Mouse (Mus musculus) layer of hippocampus, adult 2 months (tissue): ENCODE measurements around the gene Zfx. TPM values are rescaled to one million over a fixed set of nuclear protein-coding genes. Genes with fewer than 3 reads are reported as not detected.
A peak's percentile ranks its signal among the peaks of the same experiment; 100 is the strongest.

ENCODE experiments used
- DNase-seq, 2 experiments: peaks; one replicate each; pipeline ENCODE4 v3.0.0; 2022; ENCODE audit warnings: low spot score in 2 of 2
- H3K27ac ChIP-seq: fragments of 200-600 bp; 2 replicates; pipeline ENCODE4 v1.8.1; 2022
- H3K4me3 ChIP-seq: fragments of 200-600 bp; 2 replicates; pipeline ENCODE4 v1.8.1; 2022; ENCODE audit warnings: mild to moderate bottlenecking
- CTCF ChIP-seq: fragments of 200-600 bp; conservative IDR thresholded peaks from 2 replicates; pipeline ENCODE4 v1.8.1; 2022; ENCODE audit warnings: antibody characterized with exemption, mild to moderate bottlenecking, moderate library complexity
- total RNA-seq, 2 experiments: library from RNA; stranded (reverse); gene quantifications; 2 replicates each; pipeline ENCODE4 v1.2.3; 2021

Zfx gene
- total RNA-seq, 2 experiments from 2014 or later, result 34.2 to 38.4 TPM

- peak; percentile 68 to 82 for DNase-seq
- TF ChIP-seq CTCF, result peak; percentile 62
- peak overlapping the region; percentile 98 for H3K27ac ChIP-seq
- peak overlapping the region; percentile 66 for H3K4me3 ChIP-seq
These were observed 1.4 kb downstream of the Zfx start for GRCm38 (mm10) chrX:94121866-94122708.

- peak in 1 of 2 experiments; percentile 9 for DNase-seq
- Histone ChIP-seq H3K27ac (peak overlapping the region; percentile 98), H3K4me3 (peak overlapping the region; percentile 66)
- no peak for TF ChIP-seq CTCF
These were observed 2.2 kb downstream of the Zfx start for GRCm38 (mm10) chrX:94121161-94121856.

GRCm38 (mm10) chrX:94118350-94118749, 5.2 kb downstream of the Zfx start:
- Histone ChIP-seq H3K27ac (no peak overlapping the region), H3K4me3 (no peak overlapping the region)
- no peak for TF ChIP-seq CTCF
- DNase-seq, result no peak

- DNase-seq, result no peak
- Histone ChIP-seq H3K27ac (no peak overlapping the region), H3K4me3 (no peak overlapping the region)
- TF ChIP-seq CTCF, result no peak
These were observed 7.6 kb downstream of the Zfx start for GRCm38 (mm10) chrX:94115882-94116281.

DNA sequence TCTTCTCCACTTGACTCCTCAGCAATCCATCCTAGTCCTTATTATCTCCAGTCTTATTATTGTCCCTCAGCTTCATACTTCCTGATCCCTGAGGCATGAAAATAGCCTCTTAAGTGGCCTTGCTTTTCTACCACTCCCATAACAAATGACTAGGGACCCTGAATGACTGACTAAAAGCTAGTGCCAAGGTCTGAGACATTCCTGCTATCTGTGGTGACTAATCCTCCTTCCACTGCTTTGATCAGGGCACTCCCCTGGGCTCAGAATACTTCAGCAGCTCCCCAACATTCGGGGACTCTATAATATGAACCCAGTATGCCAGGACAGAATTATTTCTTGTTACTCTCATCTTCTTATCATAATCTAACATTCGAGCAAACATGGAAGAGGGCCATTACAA, 17.5 kb downstream of the Zfx start:
- TF ChIP-seq CTCF, result no peak
- Histone ChIP-seq H3K27ac (no peak overlapping the region), H3K4me3 (no peak overlapping the region)
- DNase-seq, result no peak

- no peak for DNase-seq
- TF ChIP-seq CTCF, result no peak
- Histone ChIP-seq H3K27ac (no peak overlapping the region), H3K4me3 (no peak overlapping the region)
These were observed 20.6 kb downstream of the Zfx start for GRCm38 (mm10) chrX:94102938-94103337.

DNA sequence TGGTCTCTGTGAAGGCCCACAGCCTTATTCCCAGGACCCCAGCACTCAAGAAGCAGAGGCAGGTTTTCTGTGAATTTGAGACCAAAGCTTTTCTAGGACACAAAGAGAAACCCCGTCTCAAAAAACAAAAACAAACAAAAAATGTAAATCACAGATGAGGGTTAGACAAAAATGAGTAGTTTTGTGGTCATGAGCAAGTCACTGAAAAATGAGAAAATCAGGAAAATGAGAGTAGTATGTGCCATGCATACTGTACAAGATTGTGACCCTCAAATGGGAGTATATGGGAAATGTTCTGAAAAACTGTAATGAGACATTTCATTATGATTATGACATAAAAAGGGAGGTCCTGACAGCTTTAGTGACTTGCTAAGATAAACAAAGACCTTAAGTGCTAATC, 22.9 kb downstream of the Zfx start:
- no peak overlapping the region for H3K27ac ChIP-seq
- DNase-seq, result no peak
- H3K4me3 ChIP-seq, result no peak overlapping the region
- TF ChIP-seq CTCF, result no peak

- no peak for TF ChIP-seq CTCF
- H3K27ac ChIP-seq, result no peak overlapping the region
- DNase-seq, result no peak
- H3K4me3 ChIP-seq, result no peak overlapping the region
These were observed 32.5 kb downstream of the Zfx start for GRCm38 (mm10) chrX:94091001-94091400.

GRCm38 (mm10) chrX:94061246-94061645, 62.3 kb downstream of the Zfx start:
- peak overlapping the region; percentile 72 for H3K27ac ChIP-seq
- H3K4me3 ChIP-seq, result peak overlapping the region; percentile 37
- DNase-seq, result peak; percentile 30 to 46
- TF ChIP-seq CTCF, result no peak

DNA sequence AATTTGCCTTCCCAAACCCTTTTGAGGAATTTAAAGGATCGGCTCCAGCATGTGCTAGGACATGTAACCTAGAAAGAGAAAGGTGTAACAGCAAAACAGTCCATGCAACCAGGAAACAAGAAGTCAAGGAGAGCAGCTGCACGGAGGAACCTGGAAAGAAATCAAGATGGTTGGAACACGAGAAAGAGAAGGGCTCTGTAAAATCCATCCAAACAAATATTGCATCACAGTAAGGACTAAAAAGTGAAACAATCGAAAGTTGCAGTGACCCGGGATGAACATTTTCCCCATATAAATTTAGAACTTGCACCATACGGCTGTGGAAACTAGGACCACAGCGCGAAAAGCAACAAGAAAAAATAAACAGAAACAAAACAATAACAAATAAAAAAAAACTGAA, 62.8 kb downstream of the Zfx start:
- DNase-seq, result no peak
- Histone ChIP-seq H3K4me3 (peak overlapping the region; percentile 37), H3K27ac (peak overlapping the region; percentile 72)
- TF ChIP-seq CTCF, result no peak

DNA sequence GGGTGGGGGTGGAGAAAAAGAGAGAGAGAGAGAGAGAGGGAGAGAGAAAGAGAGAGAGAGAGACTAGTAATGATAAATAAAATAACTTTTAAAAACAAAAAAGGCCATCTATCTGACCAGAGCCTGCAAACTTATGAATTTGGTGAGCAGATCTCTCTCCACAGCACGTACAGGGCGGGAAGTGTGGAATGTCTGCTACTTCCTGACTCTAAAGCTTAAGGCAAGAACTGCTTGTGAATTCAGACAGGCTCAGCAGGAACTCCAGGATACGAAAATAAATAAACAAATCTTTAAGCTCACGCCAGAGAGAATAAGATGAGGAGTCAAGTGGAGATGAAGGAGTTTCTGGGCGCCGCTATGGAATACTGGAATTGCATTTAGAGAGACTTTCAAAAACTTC, 64.8 kb downstream of the Zfx start:
- no peak overlapping the region for H3K27ac ChIP-seq
- DNase-seq, result no peak
- H3K4me3 ChIP-seq, result no peak overlapping the region
- no peak for TF ChIP-seq CTCF

- no peak overlapping the region for H3K27ac ChIP-seq
- no peak for TF ChIP-seq CTCF
- H3K4me3 ChIP-seq, result no peak overlapping the region
- no peak for DNase-seq
These were observed 74.5 kb downstream of the Zfx start for GRCm38 (mm10) chrX:94049048-94049447.

- Histone ChIP-seq H3K27ac (no peak overlapping the region), H3K4me3 (no peak overlapping the region)
- DNase-seq, result peak in 1 of 2 experiments; percentile 25
- no peak for TF ChIP-seq CTCF
These were observed 75.5 kb downstream of the Zfx start for GRCm38 (mm10) chrX:94048048-94048447.
